Mouse (Mus musculus) heart, postnatal 25 days (tissue): ENCODE results near the gene Srms. TPM values are rescaled to one million over a fixed set of nuclear protein-coding genes. Genes with fewer than 3 reads are reported as not detected.

Source experiments
- DNase-seq: peaks from one replicate; pipeline ENCODE4 v3.0.0; 2022; ENCODE audit warnings: low spot score
- intact Hi-C: fragments of 180-260 bp; cut with DNase I; formaldehyde crosslinking; loops from one replicate; pipeline ENCODE4 v1.15.1; 2025
- total RNA-seq, 2 experiments: library from RNA; stranded (reverse); gene quantifications; 2 replicates each; pipeline ENCODE4 v1.2.3; 2021

Gene Srms
- total RNA-seq, 2 experiments from 2014 or later: 0.25 to 0.42 TPM

DNA sequence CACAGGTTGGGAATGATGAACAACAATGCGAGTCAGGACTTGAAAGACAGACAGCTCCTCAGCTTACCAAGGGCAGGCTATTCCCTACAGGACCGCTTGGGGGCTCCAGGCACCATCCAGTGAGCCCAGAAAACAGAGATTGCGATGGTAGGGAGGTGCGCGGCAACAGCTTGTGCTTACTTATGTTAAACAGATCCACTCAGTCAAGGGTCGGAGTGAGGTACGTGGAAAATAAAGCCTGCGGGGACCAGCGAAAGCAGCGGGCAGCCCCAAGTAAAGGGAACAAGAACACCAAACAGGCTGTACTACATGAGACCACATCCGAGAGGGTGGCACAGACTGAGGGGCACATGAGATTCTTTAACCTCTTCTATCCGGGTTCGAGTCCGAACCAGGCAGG is 26.4 kb downstream of the Srms start:
- DNase-seq: peak; percentile 71
- intact Hi-C loops: loop anchor here (1.0 to 5.0 kb wide), 4 partner anchors 51 to 148 kb away; partner anchors contain the start of gene Rtel1

GRCm38 (mm10) chr2:181180898-181181297 is 32.1 kb downstream of the Srms start:
- intact Hi-C loops: no loop called here
- no peak for DNase-seq

GRCm38 (mm10) chr2:181178471-181178870 is 34.5 kb downstream of the Srms start:
- no peak for DNase-seq
- intact Hi-C loops: no loop called here

- DNase-seq: no peak
- intact Hi-C loops: no loop called here
Measured at GRCm38 (mm10) chr2:181178015-181178414, 35.0 kb downstream of the Srms start.

DNA sequence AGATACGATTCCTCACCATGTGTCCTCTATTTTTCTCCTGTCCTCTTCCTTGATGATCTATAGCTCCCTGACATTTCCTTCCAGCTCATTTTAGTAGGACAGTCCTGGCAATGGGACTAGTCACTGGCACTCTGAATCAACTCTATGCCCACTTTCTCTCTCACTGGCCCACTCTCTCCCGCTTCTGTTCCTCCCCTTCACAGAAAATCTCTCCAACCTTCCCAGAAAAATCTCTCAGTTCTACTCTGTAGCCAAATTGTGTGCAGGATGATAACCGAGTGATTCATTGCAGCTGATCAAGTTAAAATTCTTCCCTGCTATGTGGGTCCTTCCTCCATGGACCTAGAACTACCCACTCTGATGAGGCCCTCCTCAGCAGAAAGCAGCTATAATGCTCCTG is 38.3 kb downstream of the Srms start:
- intact Hi-C loops: no loop called here
- no peak for DNase-seq

DNA sequence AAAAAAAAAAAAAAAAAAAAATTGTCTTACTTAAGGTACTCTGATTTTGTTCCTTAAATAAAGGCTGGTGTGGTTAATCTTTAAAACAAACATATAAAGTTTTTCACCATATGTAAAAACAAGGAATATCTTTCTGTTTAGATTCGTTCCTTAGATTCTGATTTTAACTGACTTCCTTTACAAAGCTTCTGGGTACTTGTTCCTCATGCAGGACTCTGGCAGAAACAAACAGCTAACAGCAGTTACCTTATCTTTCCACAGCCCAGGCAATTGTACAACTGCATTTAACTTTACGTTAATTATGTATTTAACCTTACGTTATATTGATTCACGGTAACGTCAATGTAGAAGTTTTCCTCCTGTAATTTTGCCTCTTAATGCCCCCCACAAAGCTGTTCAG is 46.5 kb downstream of the Srms start:
- intact Hi-C loops: no loop called here
- no peak for DNase-seq

DNA sequence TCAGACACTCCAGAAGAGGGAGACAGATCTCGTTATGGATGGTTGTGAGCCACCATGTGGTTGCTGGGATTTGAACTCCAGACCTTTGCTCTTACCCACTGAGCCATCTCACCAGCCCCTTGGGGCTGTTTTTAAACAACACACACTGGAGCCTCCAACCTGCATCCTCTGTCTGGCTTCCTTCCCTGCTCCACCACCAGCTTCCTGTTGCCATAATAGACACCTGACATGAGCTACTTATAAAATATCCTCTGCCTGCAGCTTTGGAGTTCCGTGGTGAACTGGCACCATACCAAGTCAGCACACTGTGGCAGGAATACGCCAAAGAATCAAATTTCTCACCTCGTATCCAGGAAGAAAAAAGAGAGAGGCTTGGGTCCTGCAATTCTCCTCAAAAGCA is 52.2 kb downstream of the Srms start:
- intact Hi-C loops: loop anchor here (2.0 kb wide), 1 partner anchor 22 kb away; no protein-coding TSS in a partner anchor
- no peak for DNase-seq

- DNase-seq: no peak
- intact Hi-C loops: loop anchor here (2.0 kb wide), 1 partner anchor 23 kb away; no protein-coding TSS in a partner anchor
Measured at GRCm38 (mm10) chr2:181159771-181160170, 53.2 kb downstream of the Srms start.

DNA sequence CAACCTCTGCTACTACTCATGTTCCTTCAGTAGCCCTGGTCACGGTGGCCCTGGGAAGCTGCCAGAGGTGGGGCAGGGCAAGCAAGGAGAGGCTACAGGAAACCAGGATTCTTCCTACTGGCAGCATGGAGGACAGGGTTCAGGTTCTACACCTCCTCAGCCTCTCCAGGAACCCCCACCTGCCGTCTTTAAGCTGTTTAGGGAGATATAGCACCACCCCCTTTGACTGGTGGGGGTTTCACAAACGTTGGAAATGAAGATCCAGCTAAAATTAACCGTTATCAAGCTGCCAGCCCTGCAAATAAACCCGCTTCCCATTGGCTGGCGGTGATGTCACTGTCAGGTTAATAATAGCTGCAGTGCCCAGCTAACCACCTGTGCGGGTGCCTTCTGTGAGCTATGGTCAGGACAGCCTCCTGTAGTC is 53.9 kb downstream of the Srms start:
- DNase-seq: no peak

GRCm38 (mm10) chr2:181158471-181158870 is 54.5 kb downstream of the Srms start:
- DNase-seq: no peak
- intact Hi-C loops: no loop called here

More for the DNA sequence above, 53.9 kb downstream of the Srms start:
- intact Hi-C loops: no loop called here

- intact Hi-C loops: no loop called here
- no peak for DNase-seq
Measured at GRCm38 (mm10) chr2:181157716-181158302, 55.2 kb downstream of the Srms start.

GRCm38 (mm10) chr2:181157180-181157579 is 55.8 kb downstream of the Srms start:
- intact Hi-C loops: no loop called here
- no peak for DNase-seq

GRCm38 (mm10) chr2:181156248-181157121 is 56.5 kb downstream of the Srms start, which contains the start of gene Eef1a2:
TSS of gene Eef1a2 (minus strand) at chr2:181157014.
- intact Hi-C loops: no loop called here
- no peak for DNase-seq

DNA sequence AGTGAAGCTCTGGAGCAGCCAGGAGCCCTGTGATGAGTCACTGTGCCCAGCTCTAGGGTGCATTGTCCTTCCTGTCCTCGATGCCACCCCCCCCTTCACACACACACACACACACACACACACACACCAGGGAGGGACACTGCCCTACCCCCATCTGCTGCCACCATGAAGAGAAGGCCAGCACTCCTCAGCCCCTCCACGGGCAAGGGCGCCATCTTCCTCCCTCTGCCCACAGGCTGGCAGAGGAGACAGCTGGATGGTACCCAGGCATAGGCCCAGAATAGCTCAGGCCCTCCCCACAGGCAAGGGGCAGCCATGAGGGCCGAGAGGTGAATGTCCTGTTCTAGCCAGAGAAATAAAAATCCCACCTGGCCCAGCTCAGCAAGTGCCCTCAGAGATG is 57.2 kb downstream of the Srms start:
- intact Hi-C loops: no loop called here
- no peak for DNase-seq

Other genes starting within 250 kb of the Srms start
- gene Arfgap1, start 246.0 kb downstream of the Srms start, total RNA-seq: 10 to 100 TPM; 32.5 to 33.2 TPM
- under 1 TPM; 0.34 to 0.50 TPM for gene Col20a1, start 226.7 kb downstream of the Srms start, total RNA-seq
- gene Chrna4, start 169.6 kb downstream of the Srms start, total RNA-seq: not detected
- under 1 TPM in 1 of 2 experiments, not detected in 1; 0.22 TPM for gene Kcnq2, start 77.9 kb downstream of the Srms start, total RNA-seq
- 1,000 to 10,000 TPM; 1,438 to 1,541 TPM for gene Eef1a2, start 56.2 kb downstream of the Srms start, total RNA-seq
- 10 to 100 TPM; 52.0 to 55.5 TPM for gene Ppdpf, start 25.9 kb downstream of the Srms start, total RNA-seq
- not detected for gene Ptk6, start 10.4 kb downstream of the Srms start, total RNA-seq
- gene Fndc11, start 6.8 kb upstream of the Srms start, total RNA-seq: not detected
- 1 to 10 TPM; 8.4 to 9.5 TPM for gene Helz2, start 28.8 kb upstream of the Srms start, total RNA-seq
- gene Gmeb2, start 74.8 kb upstream of the Srms start, total RNA-seq: 10 to 100 TPM in 1 of 2 experiments, 1 to 10 TPM in 1; 8.5 to 10.5 TPM
- gene Stmn3, start 101.3 kb upstream of the Srms start, total RNA-seq: under 1 TPM; 0.45 to 0.52 TPM
- 10 to 100 TPM; 13.2 to 13.4 TPM for gene Rtel1, start 106.6 kb upstream of the Srms start, total RNA-seq
- 10 to 100 TPM; 18.3 to 21.2 TPM for gene Zgpat, start 151.7 kb upstream of the Srms start, total RNA-seq
- 10 to 100 TPM; 54.3 to 54.9 TPM for gene Arfrp1, start 152.2 kb upstream of the Srms start, total RNA-seq
- gene Lime1, start 166.9 kb upstream of the Srms start, total RNA-seq: 1 to 10 TPM; 7.0 to 7.4 TPM
- 10 to 100 TPM; 10.1 to 14.2 TPM for gene Zbtb46, start 246.2 kb upstream of the Srms start, total RNA-seq